Mouse (Mus musculus): ENCODE data around the gene Pparg. TPM values are rescaled to one million over a fixed set of nuclear protein-coding genes. Genes with fewer than 3 reads are reported as not detected.

The Pparg gene
- polyA plus RNA-seq, 1 experiment: 11.9 TPM

GRCm38 (mm10) chr6:115477081-115477695, 116.4 kb downstream of the Pparg start:
- WGBS: 56% methylated on average over 7 of the region's 7 CpGs
- no peak overlapping the region for H3K27ac ChIP-seq (ENCODE audit: control insufficient read depth, insufficient read depth, low read depth, low read length, poor library complexity)
- TF ChIP-seq POLR2A (IDR thresholded peaks at IDR 0.05; ENCODE audit: borderline replicate concordance, control insufficient read depth, low read depth, low read length) (no peak), CTCF (IDR thresholded peaks at IDR 0.05; ENCODE audit: control insufficient read depth, insufficient read depth, low read length) (no peak)
- H3K4me1 ChIP-seq (ENCODE audit: control insufficient read depth, insufficient read depth, low read length): no peaks in the 10 kb centered on the region
- no peak overlapping the region for H3K4me3 ChIP-seq (replicated peaks; ENCODE audit: control insufficient read depth, low read depth, low read length)

DNA sequence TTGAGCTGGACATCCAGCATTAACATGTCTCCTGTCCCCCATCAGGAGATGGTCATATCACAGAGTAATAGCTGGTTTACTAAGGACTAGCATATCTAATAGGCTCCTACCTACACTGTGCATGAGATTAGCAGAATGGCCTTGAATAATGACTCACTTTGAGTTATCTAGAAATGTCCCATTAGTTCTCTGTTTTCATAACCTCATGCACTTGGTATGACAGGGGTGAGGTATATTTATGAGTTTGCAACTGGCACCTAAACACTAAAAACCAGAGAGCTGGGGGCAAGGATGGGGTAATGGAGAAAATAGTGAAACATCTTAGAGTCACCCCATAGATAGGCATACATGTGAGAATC, 119.2 kb downstream of the Pparg start:
- TF ChIP-seq CTCF (IDR thresholded peaks at IDR 0.05; ENCODE audit: control insufficient read depth, insufficient read depth, low read length) (no peak), POLR2A (IDR thresholded peaks at IDR 0.05; ENCODE audit: borderline replicate concordance, control insufficient read depth, low read depth, low read length) (no peak)
- Histone ChIP-seq H3K4me3 (replicated peaks; ENCODE audit: control insufficient read depth, low read depth, low read length) (no peak overlapping the region), H3K4me1 (ENCODE audit: control insufficient read depth, insufficient read depth, low read length) (no peaks in the 10 kb centered on the region), H3K27ac (ENCODE audit: control insufficient read depth, insufficient read depth, low read depth, low read length, poor library complexity) (no peak overlapping the region)

DNA sequence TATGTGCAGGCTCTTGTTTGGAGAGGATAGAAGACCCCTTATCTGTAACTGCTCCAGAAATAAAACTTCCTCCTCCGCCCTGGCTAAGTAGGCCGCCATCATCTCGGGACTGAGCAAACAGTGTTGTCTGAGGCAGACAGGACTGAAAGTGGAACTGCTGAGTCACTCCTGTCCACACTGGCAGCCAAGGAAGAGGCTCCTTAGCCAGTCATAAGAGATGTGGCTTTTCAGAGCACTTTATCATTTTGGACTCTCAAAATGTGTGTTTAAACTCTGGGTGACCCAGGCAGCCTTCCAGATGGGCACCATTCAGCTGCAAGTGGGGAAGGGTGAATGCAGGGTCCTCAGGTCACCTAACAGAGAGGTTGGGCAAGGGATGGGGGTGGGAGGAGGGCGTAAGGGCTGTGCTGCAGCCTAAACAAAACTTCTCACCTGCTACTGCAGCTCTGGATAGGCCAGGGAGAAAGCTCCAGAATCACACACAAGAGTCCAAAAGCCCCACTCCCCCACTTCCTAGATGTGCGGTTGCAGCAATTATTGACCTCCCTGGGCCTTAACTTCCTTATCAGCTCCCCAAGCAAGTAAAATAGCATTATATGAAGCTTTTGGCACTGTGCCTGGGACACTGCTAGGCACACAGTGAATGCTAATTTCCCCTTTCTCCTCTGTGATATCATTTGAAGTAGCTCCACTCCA, 119.7 kb downstream of the Pparg start:
- Histone ChIP-seq H3K4me3 (replicated peaks; ENCODE audit: control insufficient read depth, low read depth, low read length) (no peak overlapping the region), H3K4me1 (ENCODE audit: control insufficient read depth, insufficient read depth, low read length) (no peaks in the 10 kb centered on the region), H3K27ac (ENCODE audit: control insufficient read depth, insufficient read depth, low read depth, low read length, poor library complexity) (0 out of 2 replicates have a peak overlapping the region, but pooled peaks have one; percentile 1)
- 7% methylated on average over 5 of the region's 5 CpGs for WGBS
- no peak for TF ChIP-seq POLR2A (IDR thresholded peaks at IDR 0.05; ENCODE audit: borderline replicate concordance, control insufficient read depth, low read depth, low read length)
- TF ChIP-seq CTCF (IDR thresholded peaks at IDR 0.05; ENCODE audit: control insufficient read depth, insufficient read depth, low read length): no peak

DNA sequence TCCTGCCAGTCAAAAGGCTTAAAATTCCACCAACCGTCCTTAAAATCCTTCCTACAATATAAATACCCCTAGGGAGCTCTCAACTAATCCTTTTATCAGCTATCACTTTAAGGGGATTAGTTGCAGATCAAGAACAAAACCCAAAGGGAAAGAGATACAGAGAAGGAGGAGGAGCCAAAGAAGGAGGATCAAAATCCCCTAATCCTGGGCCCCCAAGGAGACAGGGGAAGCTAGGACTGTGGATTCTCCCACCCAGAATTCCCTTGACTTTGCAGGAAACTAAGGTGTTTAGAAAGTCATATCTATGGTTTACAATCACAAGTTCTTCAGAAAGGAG, 120.2 kb downstream of the Pparg start:
- TF ChIP-seq POLR2A (IDR thresholded peaks at IDR 0.05; ENCODE audit: borderline replicate concordance, control insufficient read depth, low read depth, low read length) (no peak), CTCF (IDR thresholded peaks at IDR 0.05; ENCODE audit: control insufficient read depth, insufficient read depth, low read length) (no peak)
- no peak overlapping the region for H3K27ac ChIP-seq (ENCODE audit: control insufficient read depth, insufficient read depth, low read depth, low read length, poor library complexity)
- H3K4me3 ChIP-seq (replicated peaks; ENCODE audit: control insufficient read depth, low read depth, low read length): no peak overlapping the region
- no peaks in the 10 kb centered on the region for H3K4me1 ChIP-seq (ENCODE audit: control insufficient read depth, insufficient read depth, low read length)
- WGBS: 3% methylated on average over 1 of the region's 1 CpGs

- Histone ChIP-seq H3K4me1 (ENCODE audit: control insufficient read depth, insufficient read depth, low read length) (no peaks in the 10 kb centered on the region), H3K27ac (ENCODE audit: control insufficient read depth, insufficient read depth, low read depth, low read length, poor library complexity) (no peak overlapping the region), H3K4me3 (replicated peaks; ENCODE audit: control insufficient read depth, low read depth, low read length) (no peak overlapping the region)
- 30% methylated on average over 3 of the region's 3 CpGs for WGBS
- TF ChIP-seq CTCF (IDR thresholded peaks at IDR 0.05; ENCODE audit: control insufficient read depth, insufficient read depth, low read length): no peak
- TF ChIP-seq POLR2A (IDR thresholded peaks at IDR 0.05; ENCODE audit: borderline replicate concordance, control insufficient read depth, low read depth, low read length): no peak
Observed at GRCm38 (mm10) chr6:115481603-115482002, 120.9 kb downstream of the Pparg start.

- no peak for TF ChIP-seq CTCF (IDR thresholded peaks at IDR 0.05; ENCODE audit: control insufficient read depth, insufficient read depth, low read length)
- Histone ChIP-seq H3K4me3 (replicated peaks; ENCODE audit: control insufficient read depth, low read depth, low read length) (no peak overlapping the region), H3K27ac (ENCODE audit: control insufficient read depth, insufficient read depth, low read depth, low read length, poor library complexity) (no peak overlapping the region), H3K4me1 (ENCODE audit: control insufficient read depth, insufficient read depth, low read length) (no peaks in the 10 kb centered on the region)
- 9% methylated on average over 6 of the region's 6 CpGs for WGBS
Observed at GRCm38 (mm10) chr6:115485635-115486034, 124.9 kb downstream of the Pparg start.

GRCm38 (mm10) chr6:115489831-115490230, 129.1 kb downstream of the Pparg start:
- H3K4me1 ChIP-seq (ENCODE audit: control insufficient read depth, insufficient read depth, low read length): no peaks in the 10 kb centered on the region
- TF ChIP-seq CTCF (IDR thresholded peaks at IDR 0.05; ENCODE audit: control insufficient read depth, insufficient read depth, low read length) (no peak), POLR2A (IDR thresholded peaks at IDR 0.05; ENCODE audit: borderline replicate concordance, control insufficient read depth, low read depth, low read length) (no peak)
- 83% methylated on average over 9 of the region's 9 CpGs for WGBS
- H3K27ac ChIP-seq (ENCODE audit: control insufficient read depth, insufficient read depth, low read depth, low read length, poor library complexity): no peak overlapping the region
- H3K4me3 ChIP-seq (replicated peaks; ENCODE audit: control insufficient read depth, low read depth, low read length): no peak overlapping the region

GRCm38 (mm10) chr6:115492952-115493613, 132.3 kb downstream of the Pparg start:
- no peak for TF ChIP-seq POLR2A (IDR thresholded peaks at IDR 0.05; ENCODE audit: borderline replicate concordance, control insufficient read depth, low read depth, low read length)
- TF ChIP-seq CTCF (IDR thresholded peaks at IDR 0.05; ENCODE audit: control insufficient read depth, insufficient read depth, low read length): no peak
- 72% methylated on average over 11 of the region's 11 CpGs for WGBS
- no peaks in the 10 kb centered on the region for H3K4me1 ChIP-seq (ENCODE audit: control insufficient read depth, insufficient read depth, low read length)
- H3K27ac ChIP-seq (ENCODE audit: control insufficient read depth, insufficient read depth, low read depth, low read length, poor library complexity): no peak overlapping the region
- H3K4me3 ChIP-seq (replicated peaks; ENCODE audit: control insufficient read depth, low read depth, low read length): no peak overlapping the region

Data from bone marrow, adult 2 months (tissue).